Mouse (Mus musculus) bone marrow macrophage, adult 2 months (primary cell): ENCODE results near the gene Erc2.

Experiments used
- CTCF ChIP-seq: IDR thresholded peaks from 2 replicates; pipeline ENCODE4 v1.5.1; 2012; ENCODE audit warnings: low read depth, mild to moderate bottlenecking, low read length, moderate library complexity
- POLR2A ChIP-seq: IDR thresholded peaks from 2 replicates; pipeline ENCODE4 v1.6.1; 2012; ENCODE audit warnings: mild to moderate bottlenecking, low read depth, low read length, borderline replicate concordance

GRCm38 (mm10) chr14:28418497-28418896 is 796.3 kb downstream of the Erc2 start:
- no peak for TF ChIP-seq CTCF
- TF ChIP-seq POLR2A: no peak
